Mouse (Mus musculus): Measurements from ENCODE around the gene Creb3l2.

The Creb3l2 gene

DNA sequence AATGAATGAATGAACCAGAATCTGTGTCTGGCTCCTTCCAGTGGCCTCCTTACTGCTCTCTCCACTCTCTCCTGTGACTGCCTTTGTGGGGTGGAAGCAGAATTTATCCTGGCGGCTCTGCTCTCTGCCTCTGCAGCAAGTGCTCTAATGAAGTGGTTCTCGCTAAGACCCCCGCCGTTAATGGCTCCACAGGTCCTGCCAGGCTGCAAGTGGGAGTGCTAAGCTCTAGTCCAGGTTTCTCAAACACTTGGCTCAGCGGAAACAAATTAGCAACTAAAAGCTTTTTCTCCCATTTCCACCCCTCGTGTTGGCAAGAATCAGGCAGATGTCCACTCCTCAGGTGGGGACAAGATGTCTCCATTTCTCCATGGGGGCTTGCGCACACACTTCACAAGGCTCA is 113.3 kb downstream of the Creb3l2 start:
- POLR2A ChIA-PET, result interaction anchor here in 2 of 4 experiments (1.0 to 2.4 kb wide), 3 partner anchors 7 to 114 kb away, joined by 3 to 11 read pairs (median 3); partner anchors contain the start of gene Creb3l2 (in 1 of the 2)
- CTCF ChIA-PET, result no interaction called here

DNA sequence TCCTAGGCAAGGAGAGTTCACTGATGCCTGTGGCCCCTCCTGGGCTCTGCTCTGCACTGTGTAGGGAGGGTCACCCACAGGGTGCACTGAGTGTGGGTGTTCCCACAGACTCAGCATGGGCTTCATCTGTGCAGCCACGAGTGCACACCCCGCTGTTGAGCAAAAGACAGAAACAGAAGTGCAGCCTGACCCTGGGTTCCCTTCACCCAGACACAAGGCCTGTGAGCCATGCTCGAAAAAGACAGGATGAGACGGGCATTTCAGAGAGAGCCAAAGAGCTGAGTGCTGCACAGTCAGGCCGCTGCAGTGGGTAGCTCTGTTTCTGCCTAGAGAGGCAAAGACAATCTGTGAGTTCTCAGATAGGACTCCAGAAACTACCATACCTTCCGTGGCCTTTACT is 114.4 kb downstream of the Creb3l2 start:
- POLR2A ChIA-PET, result interaction anchor here in 2 of 4 experiments (1.0 to 2.4 kb wide), 4 partner anchors 8 to 45 kb away, joined by 3 to 11 read pairs (median 3); no protein-coding TSS in a partner anchor
- CTCF ChIA-PET, result interaction anchor here in 1 of 4 experiments (0.6 kb wide), 1 partner anchor 232 kb away, joined by 3 read pairs; no protein-coding TSS in a partner anchor

DNA sequence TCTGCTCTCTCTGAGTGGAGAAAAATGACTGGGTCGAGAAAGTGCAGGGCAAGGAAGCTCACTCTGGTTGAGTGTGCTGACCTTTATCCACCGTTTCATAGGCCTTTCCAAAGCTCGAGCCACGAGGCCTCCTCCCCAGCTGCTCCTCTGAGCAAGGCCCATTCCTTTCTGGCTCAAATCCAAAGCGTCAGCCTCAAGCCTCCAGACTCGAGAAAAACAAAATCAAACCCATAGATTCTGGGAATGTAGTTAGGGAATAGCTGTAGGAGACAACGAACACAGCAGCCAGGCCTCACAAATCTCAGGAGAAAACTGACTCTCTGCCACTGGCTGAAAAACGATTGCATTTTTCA is 115.4 kb downstream of the Creb3l2 start:
- CTCF ChIA-PET, result no interaction called here
- POLR2A ChIA-PET, result interaction anchor here in 3 of 4 experiments (0.6 to 2.4 kb wide), 3 partner anchors 9 to 242 kb away, joined by 3 to 11 read pairs (median 3); no protein-coding TSS in a partner anchor

DNA sequence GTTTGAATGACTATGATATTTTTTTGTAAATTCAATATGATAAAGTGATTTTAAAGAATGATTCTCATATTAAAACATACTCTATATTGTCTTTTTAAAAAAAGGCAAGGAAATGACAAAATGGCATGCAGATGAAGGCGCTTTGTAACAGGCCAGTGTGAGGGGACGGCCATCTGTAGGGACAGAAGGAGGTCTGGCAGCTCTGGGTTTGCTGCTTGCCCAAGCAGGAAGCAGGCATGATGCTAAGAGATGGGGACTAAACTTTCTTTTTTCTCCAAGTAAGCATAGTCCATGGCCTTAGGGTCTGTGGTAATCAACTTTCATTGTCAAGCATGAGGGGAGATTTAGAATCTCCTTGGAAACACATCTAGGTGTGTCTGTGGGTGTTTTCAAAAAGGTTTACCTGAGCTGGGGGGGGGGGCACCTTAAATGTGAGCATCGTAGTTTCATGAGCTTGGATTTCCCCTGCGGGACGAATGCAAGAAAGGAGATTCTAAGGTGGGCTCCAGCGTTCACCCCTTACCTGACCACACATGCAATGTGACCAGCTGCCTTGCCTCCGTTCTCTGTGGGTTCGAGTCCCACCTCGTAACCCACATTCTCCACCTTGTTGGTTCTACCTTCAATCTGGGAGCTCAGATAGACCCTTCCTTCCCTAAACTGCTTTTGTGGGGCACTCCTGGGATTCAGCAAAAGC is 115.9 kb downstream of the Creb3l2 start:
- ChIA-PET POLR2A (interaction anchor here in 2 of 4 experiments (0.6 to 2.4 kb wide), 3 partner anchors 10 to 751 kb away, joined by 3 to 11 read pairs (median 4); no protein-coding TSS in a partner anchor), CTCF (no interaction called here)

DNA sequence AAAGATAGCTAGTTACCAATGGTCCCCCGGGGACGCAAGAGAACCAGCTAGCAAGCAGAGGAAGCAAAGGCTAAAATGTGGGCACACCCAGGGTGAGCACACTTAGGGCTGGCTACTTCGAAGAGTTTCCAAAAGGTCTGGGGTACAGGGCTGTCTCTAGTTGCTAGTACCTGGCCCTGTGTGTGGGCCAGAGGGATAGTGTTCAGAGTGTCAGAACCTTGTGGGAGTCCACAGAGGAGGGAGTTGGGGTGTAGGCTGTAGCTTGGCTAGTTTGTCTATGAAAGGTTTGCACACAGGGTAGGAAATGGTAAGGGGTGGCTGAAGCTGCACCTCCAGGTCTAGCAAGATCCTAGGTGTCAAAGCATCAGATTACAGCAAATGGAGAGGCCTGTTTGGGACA is 116.9 kb downstream of the Creb3l2 start:
- CTCF ChIA-PET, result no interaction called here
- POLR2A ChIA-PET, result no interaction called here

DNA sequence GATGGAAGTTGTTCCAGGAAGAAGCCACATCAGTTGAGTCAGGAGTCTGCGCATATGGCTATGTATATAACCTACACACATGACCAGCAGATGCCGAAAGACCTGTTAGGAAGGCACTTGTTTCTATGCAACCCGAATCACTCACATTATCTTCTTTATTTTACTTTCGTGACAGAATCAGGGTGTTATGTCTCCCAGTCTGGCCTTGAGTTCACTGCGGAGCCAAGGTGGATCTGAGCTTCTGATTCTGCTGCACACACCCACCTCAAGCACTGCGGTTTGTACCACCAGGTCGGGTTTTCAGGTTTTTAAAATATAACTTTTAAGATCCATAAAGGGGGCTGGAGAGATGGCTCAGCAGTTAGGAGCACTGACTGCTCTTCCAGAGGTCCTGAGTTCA is 119.3 kb downstream of the Creb3l2 start:
- POLR2A ChIA-PET, result interaction anchor here in 1 of 4 experiments (1.8 kb wide), 1 partner anchor 11 kb away, joined by 4 read pairs; no protein-coding TSS in a partner anchor
- CTCF ChIA-PET, result no interaction called here

DNA sequence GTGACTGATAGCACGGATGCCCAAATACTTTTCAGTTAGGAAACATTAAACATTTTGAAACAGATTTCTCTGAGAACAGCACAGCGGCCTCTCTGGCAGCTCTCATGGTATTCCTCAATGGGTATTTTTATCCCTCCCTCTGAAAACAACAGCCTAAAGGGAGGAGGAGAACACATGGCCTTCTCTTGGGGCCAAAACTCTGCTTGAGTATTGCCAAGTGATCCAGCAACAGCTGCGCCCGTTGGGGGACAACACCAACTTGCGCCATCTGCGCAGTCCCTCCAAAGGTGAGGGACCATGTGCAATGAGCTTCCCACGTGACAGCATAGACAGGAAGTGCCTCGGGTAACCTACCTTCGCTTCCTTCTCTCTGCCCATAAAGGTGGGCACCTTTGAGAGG is 119.9 kb downstream of the Creb3l2 start:
- ChIA-PET POLR2A (interaction anchor here in 1 of 4 experiments (1.8 kb wide), 1 partner anchor 11 kb away, joined by 4 read pairs; no protein-coding TSS in a partner anchor), CTCF (no interaction called here)

DNA sequence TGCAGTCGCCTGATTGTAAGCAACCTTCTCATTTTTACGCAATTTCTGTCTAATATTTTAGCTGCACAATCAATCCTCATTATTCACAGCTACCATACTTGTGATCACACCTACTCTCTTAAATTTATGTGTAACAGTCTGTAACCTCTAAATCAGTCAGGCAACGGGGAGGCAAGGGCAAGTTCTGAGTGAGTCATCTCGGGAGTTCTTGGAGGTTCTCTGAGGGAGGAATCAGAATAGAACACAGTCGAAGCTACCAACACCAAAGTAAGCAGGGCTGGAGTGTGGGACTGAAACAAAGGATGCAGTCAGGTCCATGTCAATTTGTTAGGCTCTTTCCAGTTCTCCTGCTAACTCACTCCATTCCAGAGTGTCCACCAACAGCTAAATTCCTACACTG is 124.0 kb downstream of the Creb3l2 start:
- ChIA-PET POLR2A (no interaction called here), CTCF (no interaction called here)

DNA sequence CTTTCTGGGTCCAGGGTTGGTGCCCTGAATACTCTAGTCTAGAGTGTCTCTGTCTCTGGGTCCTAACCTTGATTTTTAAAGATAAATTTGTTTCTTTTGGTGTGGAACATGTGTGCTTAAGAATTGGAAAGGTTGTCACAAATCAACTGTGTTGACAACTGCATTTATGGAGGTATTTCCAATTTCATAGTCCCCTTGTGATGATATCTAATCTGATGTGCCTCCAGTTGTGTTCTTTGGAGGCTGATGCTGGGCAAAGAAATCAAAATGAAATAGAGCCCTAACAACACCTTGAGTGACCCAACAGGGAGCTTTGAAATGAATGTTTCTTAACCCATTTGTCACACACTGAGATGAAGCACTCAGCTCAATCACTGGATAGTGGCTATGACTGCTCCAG is 126.5 kb downstream of the Creb3l2 start:
- CTCF ChIA-PET, result interaction anchor here in 1 of 4 experiments (0.6 kb wide), 1 partner anchor 453 kb away, joined by 3 read pairs; no protein-coding TSS in a partner anchor

DNA sequence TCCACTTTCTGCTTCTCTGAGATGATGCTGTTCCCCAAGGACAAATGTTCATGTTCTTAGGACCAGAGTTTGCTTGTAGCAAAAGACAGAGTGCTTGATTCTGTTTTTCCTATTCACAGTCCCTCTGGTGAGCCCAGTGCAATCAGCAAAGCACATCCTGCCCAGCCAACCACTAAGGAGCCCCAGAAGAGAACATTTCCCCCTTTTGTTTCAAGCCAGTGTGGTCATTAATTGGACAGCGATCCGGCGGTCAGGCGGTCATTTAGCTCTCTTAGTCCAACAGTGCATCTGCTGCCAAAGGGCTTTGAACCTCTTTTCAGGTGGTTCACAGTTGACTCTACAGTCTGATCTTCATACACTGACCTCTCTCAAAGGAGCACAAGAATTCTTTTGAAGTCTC is 131.3 kb downstream of the Creb3l2 start:
- POLR2A ChIA-PET, result interaction anchor here in 1 of 4 experiments (0.7 to 1.3 kb wide), 3 partner anchors 11 to 22 kb away, joined by 3 to 4 read pairs (median 3); no protein-coding TSS in a partner anchor
- CTCF ChIA-PET, result no interaction called here

More for the DNA sequence above, 126.5 kb downstream of the Creb3l2 start:
- POLR2A ChIA-PET, result interaction anchor here in 1 of 4 experiments (0.6 kb wide), 1 partner anchor 13 kb away, joined by 3 read pairs; no protein-coding TSS in a partner anchor

DNA sequence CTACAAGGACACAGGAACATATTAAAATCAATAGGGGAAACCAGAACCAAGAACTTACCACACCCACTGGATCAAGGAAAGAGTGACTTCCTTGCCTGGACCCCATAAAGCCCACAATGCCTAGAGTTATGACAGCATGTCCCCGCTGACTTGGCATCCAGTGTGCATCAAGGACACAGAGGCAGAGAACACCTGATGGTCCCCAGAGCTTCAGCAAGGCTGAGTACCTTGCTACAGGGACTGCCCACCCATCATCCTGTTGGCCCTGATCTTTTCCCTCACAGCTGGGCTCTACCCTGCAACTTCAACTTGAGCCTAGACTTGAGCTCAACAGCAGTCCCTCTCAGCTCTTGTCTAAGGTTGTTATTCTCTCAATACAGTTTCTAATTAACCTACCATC is 135.3 kb downstream of the Creb3l2 start:
- ChIA-PET POLR2A (no interaction called here), CTCF (no interaction called here)

DNA sequence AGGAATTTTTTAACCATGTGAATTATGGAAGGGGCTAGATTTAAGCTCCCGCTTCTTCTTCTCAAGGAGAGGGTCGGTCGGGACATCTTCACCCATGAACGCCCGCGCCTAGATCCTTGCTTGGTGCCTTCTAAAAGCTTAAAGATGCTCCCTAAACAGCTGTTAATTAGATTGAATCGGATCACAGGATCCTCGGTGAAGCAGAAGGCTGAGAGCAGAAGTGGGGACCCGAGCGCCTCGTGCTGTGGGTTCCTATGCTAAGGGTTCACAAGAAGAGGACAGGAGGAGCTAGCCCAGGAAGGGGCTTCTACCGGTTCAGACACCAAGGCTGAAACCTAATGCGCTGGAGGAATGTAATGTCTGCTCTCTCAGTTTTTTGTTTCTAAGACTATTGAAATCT is 141.5 kb downstream of the Creb3l2 start:
- ChIA-PET POLR2A (interaction anchor here in 1 of 4 experiments (1.4 kb wide), 1 partner anchor 89 kb away, joined by 3 read pairs; no protein-coding TSS in a partner anchor), CTCF (interaction anchor here in 1 of 4 experiments (1.3 kb wide), 1 partner anchor 12 kb away, joined by 3 read pairs; no protein-coding TSS in a partner anchor)

DNA sequence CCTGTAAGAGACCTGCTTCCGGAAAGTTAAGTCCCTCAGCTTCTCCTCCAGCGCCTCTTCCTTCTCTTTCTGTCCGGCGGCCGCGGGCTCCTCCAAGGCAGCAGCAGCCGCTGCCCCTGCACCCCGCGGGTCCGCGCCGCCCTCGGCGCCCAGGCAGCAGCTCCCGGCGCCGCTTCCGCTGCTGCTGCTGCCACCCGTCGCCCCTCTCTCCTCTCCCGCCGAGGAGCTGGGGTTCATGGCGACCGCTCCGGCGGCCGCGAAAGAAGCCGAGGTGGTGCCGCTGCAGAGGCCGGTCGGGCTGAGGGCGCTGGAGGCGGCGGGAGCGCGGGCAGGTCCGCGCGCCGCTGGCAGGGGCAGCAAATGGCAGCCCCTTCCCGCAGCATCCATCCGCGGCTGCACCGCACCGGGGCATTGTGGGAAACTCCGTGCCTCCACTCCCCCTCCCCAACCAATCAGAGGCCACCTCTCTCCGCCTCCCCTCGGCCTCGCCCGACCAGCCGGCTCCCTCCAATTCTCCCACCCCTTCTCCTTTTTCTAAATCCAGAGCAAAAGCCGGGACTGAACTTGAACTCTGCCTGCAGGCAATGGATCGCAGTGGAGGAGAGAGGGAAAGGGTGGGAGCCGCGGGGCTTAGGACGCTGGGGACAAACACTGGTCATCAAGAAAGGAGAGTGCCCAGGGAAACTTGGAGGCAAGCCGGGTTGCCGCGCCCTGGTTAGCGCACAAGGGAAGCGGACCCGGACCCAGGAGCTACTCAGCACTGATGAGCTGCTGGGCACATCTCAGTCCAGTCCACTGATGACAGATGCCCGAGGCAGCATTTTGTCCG is 142.2 kb downstream of the Creb3l2 start, which contains the start of gene Dgki:
Dgki (minus strand) TSS at position 623 of the 829 bp plus-strand sequence.
- POLR2A ChIA-PET, result interaction anchor here in 3 of 4 experiments (0.5 to 1.4 kb wide), 5 partner anchors 29 to 1946 kb away, joined by 3 to 5 read pairs (median 3); no protein-coding TSS in a partner anchor
- CTCF ChIA-PET, result interaction anchor here in 1 of 4 experiments (1.3 kb wide), 1 partner anchor 13 kb away, joined by 3 read pairs; no protein-coding TSS in a partner anchor

DNA sequence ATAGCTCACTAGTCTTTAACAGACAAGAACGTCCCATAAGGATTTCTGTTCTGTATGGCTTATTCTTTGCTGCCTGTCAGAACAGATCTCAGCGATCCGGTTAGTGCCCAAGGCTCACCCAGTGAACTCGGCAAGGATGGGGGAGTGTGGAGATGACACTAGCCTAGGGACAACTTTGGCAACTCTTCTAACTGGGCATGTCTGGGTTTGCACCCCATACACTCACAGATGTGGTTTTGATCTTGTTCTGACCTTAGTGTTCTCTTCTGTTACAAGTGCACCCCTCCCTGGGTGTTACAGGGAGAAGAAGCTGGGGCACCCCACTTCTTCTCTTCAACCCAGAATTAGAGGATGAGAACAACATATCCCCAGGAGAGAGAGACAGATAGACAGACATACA is 143.0 kb downstream of the Creb3l2 start:
- CTCF ChIA-PET, result no interaction called here
- POLR2A ChIA-PET, result interaction anchor here in 2 of 4 experiments (0.5 to 1.3 kb wide), 3 partner anchors 30 to 137 kb away, joined by 3 to 5 read pairs (median 4); no protein-coding TSS in a partner anchor

DNA sequence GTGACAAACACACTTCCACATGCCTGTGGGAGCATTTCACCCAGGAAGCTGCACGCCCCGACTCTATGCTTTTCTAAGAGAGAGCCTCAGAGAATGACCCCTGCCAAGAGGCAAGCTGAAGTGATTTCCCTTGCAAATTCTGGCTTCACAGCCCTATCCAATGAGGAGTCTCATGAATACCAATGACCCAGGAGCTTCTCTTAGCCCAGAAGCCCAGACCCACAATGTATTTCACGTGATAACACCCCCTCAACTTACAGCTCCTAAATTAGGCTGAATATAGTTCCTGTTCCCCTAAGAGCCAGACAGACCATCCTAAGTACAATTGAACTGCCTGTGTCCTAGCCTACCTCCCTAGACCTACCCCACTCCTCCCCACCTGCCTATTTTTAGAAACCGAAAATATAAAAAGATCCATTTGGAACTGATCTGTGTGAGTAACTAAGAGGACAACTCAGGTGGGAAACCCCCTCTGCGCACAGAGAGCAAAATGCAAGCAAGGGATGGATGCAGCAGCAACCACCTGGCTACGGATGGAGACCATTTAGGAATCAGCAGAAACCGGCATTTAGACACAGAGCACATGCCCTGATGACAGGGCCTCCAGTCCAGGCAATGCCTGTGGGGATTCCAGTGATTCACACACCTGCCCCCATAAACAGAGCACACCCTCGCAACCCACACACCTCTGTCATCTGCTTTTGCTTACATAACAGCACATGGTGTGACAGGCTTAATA is 144.0 kb downstream of the Creb3l2 start:
- ChIA-PET POLR2A (no interaction called here), CTCF (no interaction called here)

DNA sequence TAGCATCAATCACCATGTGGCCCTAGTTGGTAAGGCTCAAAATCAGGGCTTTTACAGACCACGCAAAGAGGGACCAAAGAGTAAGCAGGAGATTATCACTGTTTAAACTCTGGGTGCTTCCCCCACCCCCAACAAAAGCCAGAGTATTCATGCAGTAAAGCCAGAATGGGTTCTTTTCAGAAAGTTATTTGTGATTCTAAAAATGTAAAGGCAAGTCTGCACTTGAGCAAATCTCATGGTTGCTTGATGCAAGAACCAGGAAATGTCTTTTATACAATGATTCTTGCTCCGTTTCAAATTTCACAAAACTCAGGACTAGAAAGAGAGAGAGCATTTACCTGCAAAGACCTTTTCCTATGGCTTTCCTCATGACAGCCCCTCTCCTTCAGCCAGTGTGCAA is 149.9 kb downstream of the Creb3l2 start:
- CTCF ChIA-PET, result no interaction called here
- POLR2A ChIA-PET, result no interaction called here

DNA sequence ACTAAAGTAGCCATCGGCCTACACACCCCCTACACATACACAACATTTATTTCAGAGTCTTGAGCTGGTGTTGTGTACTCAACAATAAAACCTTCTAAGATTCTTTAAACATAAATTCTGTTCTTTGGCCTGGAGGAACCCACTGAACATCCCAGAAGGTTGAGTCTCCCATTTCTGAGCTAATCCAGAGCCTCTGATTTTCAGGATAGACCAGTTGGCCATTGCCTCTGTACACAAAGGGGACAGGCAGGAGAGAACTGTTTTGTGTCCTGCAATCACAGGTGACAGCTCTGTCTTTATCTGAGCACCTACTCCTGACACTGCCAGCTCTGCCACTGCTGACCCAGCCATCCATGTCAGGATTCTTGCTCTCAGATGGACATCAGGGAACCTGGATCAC is 150.8 kb downstream of the Creb3l2 start:
- CTCF ChIA-PET, result no interaction called here
- POLR2A ChIA-PET, result interaction anchor here in 1 of 4 experiments (0.5 kb wide), 1 partner anchor 13 kb away, joined by 5 read pairs; no protein-coding TSS in a partner anchor

DNA sequence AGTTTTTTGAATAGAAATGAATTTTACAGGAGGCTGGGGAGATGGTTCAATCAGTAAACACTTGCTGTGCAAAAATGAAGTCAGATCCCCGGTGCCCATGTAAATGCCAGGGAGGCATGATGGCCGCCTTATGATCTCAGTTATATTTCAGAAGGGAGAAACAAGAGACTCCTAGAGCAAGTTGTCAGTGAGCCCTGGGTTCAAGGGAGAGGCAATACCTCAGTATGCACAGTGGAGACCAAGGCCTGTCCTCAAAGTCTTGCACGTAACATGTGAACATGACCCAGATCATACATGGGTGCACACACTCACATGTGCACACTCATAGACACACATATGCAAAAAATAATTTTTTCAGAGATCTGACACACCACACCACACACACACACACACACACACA is 151.3 kb downstream of the Creb3l2 start:
- CTCF ChIA-PET, result no interaction called here
- POLR2A ChIA-PET, result no interaction called here

DNA sequence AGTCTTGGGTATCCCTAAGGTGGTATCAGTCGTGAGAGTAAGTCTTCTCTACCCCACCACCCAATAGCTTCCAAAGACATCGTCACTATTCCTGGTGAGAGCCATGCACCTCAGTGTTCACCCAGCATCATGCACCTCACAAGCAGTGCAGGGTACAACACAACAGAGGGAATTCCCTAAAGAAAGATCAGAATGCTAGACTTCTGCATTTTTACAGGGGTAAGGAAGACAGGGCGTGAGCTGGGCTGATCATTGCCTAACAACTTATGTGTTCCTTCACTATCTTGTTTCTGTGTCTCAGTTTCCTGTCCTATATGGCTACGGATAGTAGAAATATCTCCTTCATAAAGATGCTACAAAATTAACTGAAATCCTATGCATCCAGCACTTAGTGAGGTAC is 155.8 kb downstream of the Creb3l2 start:
- ChIA-PET POLR2A (no interaction called here), CTCF (no interaction called here)

Data from embryonic stem cell, embryonic (primary cell).